Mouse (Mus musculus): ENCODE data around the gene Olfr1020.

Olfr1020 gene

DNA sequence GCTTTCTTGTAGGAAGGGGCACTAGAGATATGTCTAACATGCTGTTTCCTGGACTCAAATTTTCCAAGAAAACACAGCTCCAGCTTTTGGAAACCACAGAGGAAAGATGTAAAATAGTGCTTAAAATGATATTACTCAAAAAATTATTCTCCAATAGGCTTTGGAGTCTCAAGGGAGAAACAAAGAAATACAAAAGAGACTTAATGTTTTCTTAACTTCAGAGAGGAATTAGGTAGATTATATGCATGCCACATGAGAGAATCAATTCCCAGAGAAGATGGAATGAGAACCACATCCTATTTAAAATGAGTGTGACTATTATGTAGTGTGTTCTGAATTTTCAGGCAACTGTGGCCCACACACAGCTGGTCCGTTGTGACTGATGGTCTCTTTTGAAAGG is at the start of gene Olfr1020:
Gene Olfr1020, plus strand, starts transcription at position 301 of the 400 bp plus-strand sequence.
- no peak for DNase-seq (ENCODE audit: low spot score)

DNA sequence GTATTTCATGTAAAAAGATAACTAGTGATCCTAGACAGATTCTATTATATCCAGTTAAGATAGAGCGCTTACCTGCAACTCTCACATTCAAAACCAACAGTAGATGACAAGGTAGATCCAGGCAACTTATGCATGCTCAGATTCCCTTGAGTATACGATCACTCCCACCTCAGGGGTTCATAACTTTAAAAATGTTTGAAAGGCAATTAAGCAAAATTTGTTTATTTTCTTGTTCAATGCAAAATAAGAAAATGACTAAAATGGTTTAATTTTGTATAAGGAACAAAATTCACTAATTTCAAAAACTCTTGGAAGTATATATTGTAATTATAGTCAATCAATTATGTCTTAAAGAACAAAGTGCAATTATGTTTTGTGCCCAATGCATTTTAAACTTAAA is 44.4 kb upstream of the Olfr1020 start, which contains the start of gene Olfr1016:
Gene Olfr1016, minus strand, starts transcription at position 101 of the 400 bp plus-strand sequence.
- no peak for DNase-seq (ENCODE audit: low spot score)

DNA sequence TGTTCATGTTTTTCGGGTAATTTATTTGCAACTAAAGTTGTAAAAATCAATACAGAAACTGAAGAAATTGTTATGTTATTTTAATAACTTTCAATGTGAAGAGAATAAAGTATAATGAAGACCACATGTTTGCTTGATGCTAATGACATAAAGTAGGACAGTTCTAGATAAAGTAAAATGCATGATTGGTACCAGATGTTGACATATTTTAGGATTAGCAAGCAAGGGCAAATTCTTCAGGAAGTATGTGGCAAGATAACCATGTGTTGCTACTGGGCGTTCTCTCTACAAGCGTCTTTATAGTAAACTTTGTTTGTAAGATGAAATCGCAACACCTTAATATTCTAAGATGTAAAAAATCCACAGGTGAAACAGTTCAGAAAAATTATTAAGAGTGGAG is 42.3 kb upstream of the Olfr1020 start:
- peak; percentile 27 for DNase-seq (ENCODE audit: low spot score)

DNA sequence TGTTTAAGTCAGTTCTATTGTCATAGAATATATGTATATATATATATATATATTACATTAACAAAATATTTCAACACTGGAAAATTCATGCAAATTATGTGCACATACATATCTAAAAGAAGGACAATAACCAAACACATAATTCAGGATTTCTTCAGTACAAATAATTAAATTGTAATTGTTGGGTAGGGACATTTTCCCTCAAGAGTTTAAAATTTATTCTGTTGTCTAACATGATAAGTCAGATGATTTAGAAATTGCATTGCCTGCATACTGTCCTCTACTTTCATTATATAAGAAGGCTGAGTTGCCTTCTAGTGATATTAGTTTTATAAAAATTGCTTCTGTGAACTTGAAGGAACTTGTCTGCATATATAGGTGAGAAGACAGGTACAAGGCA is 28.7 kb upstream of the Olfr1020 start, which contains the start of gene Olfr1018:
Gene Olfr1018, plus strand, starts transcription at position 301 of the 400 bp plus-strand sequence.
- no peak for DNase-seq (ENCODE audit: low spot score)

DNA sequence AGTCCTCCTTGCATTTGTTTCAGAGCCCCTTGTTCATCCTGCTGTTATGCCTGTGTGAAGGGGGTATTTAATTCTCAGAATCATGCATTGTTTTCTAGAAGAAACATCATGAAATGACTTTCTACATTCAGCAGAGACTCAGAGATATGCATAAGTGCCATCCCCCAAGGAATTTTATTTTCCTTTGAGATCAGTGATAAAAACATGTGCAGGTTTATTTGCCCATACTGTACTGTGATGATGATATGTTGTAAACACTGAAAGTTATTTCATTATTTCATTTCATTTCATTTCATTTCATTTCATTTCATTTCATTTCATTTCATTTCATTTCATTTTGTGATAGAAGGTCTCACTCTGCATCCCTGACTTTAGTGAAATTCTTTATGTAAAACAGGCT is 1.4 kb upstream of the Olfr1020 start, which contains the start of gene Olfr1019:
Gene Olfr1019, minus strand, starts transcription at position 101 of the 400 bp plus-strand sequence.
- DNase-seq (ENCODE audit: low spot score) = no peak

DNA sequence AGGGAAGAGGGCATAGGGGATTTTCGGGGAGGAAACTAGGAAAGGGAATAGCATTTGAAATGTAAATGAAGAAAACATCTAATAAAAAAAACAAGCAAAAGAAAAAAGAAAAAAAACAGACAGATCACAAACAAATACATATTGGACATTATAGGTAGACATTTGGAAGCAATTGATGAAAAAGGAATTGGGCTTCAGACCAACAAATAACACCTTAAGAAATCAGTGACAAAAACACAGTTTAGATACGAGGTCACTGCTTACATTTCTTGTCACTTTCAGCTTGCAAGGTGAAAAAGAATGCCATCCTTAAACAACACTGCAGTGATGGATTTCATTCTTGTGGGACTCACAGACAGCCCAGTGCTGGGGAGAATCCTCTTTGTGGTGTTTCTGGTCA is 21.5 kb downstream of the Olfr1020 start, which contains the start of gene Olfr1022:
Gene Olfr1022, plus strand, starts transcription at position 301 of the 400 bp plus-strand sequence.
- no peak for DNase-seq (ENCODE audit: low spot score)

DNA sequence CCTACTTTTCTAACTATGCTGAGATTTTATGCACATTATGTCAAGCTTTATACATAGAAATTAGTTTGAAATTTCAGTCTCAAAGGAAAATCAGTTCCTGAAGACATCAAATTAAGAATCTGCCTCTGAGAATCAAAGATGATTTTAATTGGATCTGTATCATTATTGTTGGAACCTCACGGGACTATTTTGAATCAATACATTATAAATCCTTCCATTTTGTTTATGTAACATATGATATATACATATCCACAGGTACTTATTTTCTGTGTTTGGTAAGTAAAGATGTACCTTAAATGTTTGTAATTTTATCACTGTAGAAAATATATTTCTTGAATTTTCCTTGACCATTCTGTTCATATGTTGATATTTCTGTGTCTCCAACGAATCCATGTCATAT is 38.5 kb downstream of the Olfr1020 start, which contains the start of gene Olfr1023:
Gene Olfr1023, plus strand, starts transcription at position 301 of the 400 bp plus-strand sequence.
- DNase-seq (ENCODE audit: low spot score) = no peak

Data from embryo, embryonic 10.5 days (tissue).